Mouse (Mus musculus) limb, embryonic 12.5 days (tissue): ENCODE data around the gene Tdo2. TPM values are rescaled to one million over a fixed set of nuclear protein-coding genes. Genes with fewer than 3 reads are reported as not detected.

Experiments used
- ATAC-seq: fragments of 200-750 bp; cut with Nextera tagmentation; 2 replicates; pipeline ENCODE4 v1.8.0; 2017; ENCODE audit warnings: low read depth, moderate TSS enrichment; ENCODE audit not compliant: insufficient number of reproducible peaks, insufficient read depth, low FRiP score, low TSS enrichment
- H3K27ac ChIP-seq: fragments of 300-500 bp; sonication (generic); 2 replicates; pipeline ENCODE4 v1.5.1; 2016; ENCODE audit warnings: mild to moderate bottlenecking, moderate library complexity
- H3K27me3 ChIP-seq: fragments of 300-500 bp; sonication (generic); 2 replicates; pipeline ENCODE4 v1.6.1; 2016; ENCODE audit warnings: mild to moderate bottlenecking, moderate library complexity
- H3K36me3 ChIP-seq: fragments of 300-500 bp; sonication (generic); 2 replicates; pipeline ENCODE4 v1.6.1; 2016; ENCODE audit warnings: mild to moderate bottlenecking, moderate library complexity
- H3K4me1 ChIP-seq: fragments of 300-500 bp; sonication (generic); replicated peaks from 2 replicates; pipeline ENCODE4 v1.6.1; 2016
- H3K4me2 ChIP-seq: fragments of 300-500 bp; sonication (generic); 2 replicates; pipeline ENCODE4 v1.6.1; 2016; ENCODE audit warnings: mild to moderate bottlenecking, moderate library complexity
- H3K4me3 ChIP-seq: fragments of 300-500 bp; sonication (generic); replicated peaks from 2 replicates; pipeline ENCODE4 v1.5.1; 2016; ENCODE audit warnings: mild to moderate bottlenecking
- H3K9ac ChIP-seq: fragments of 300-500 bp; sonication (generic); replicated peaks from 2 replicates; pipeline ENCODE4 v1.6.1; 2016; ENCODE audit warnings: mild to moderate bottlenecking, moderate library complexity
- H3K9me3 ChIP-seq: fragments of 300-500 bp; sonication (generic); 2 replicates; pipeline ENCODE4 v1.6.1; 2016; ENCODE audit warnings: mild to moderate bottlenecking, moderate library complexity
- WGBS: fragments of 180-500 bp; shearing (Covaris S2); methylation state at CpG from one replicate; pipeline ENCODE4 v1.1.7; 2016; 5-methylcytosine and 5-hydroxymethylcytosine counted together
- polyA plus RNA-seq: library from polyadenylated mRNA; unstranded; fragments of >200 nt; fragmentation: Nextera tagmentation; extraction: Ambion mirVana; gene quantifications from 2 replicates; pipeline ENCODE4 v1.2.1, GENCODE M21; 2016

Gene Tdo2
- polyA plus RNA-seq: 0.38 and 0.59 TPM in 2 replicates

- H3K27me3 ChIP-seq: no peaks in the 10 kb centered on the region
- H3K4me1 ChIP-seq: 0 out of 2 replicates have a peak, but pooled peaks cover 3% of the 10 kb centered on the region
- H3K4me2 ChIP-seq: no peak within 1 kb of the TSS
- no peaks in the 10 kb centered on the region for H3K9me3 ChIP-seq
- H3K36me3 ChIP-seq: no peaks in the 10 kb centered on the region
- no peak within 1 kb of the TSS for H3K9ac ChIP-seq
- ATAC-seq: no peak
- H3K4me3 ChIP-seq: no peak within 1 kb of the TSS
- H3K27ac ChIP-seq: no peak within 1 kb of the TSS
These were observed at the start of gene Tdo2 for GRCm38 (mm10) chr3:81976102-81976501. Tdo2 (minus strand) TSS chr3:81976202.

- H3K36me3 ChIP-seq: no peaks in the 10 kb centered on the region
- H3K27ac ChIP-seq: no peak overlapping the region
- H3K27me3 ChIP-seq: no peaks in the 10 kb centered on the region
- H3K4me3 ChIP-seq: no peak overlapping the region
- H3K9ac ChIP-seq: no peak overlapping the region
- no peak overlapping the region for H3K4me2 ChIP-seq
- no peaks in the 10 kb centered on the region for H3K9me3 ChIP-seq
- WGBS: 85% methylated on average over 3 of the region's 3 CpGs
- no peaks in the 10 kb centered on the region for H3K4me1 ChIP-seq
- no peak for ATAC-seq
These were observed 47.1 kb upstream of the Tdo2 start for GRCm38 (mm10) chr3:82023065-82023464.

GRCm38 (mm10) chr3:82022421-82022920 is 46.5 kb upstream of the Tdo2 start:
- no peaks in the 10 kb centered on the region for H3K4me1 ChIP-seq
- ATAC-seq: no peak
- no peak overlapping the region for H3K27ac ChIP-seq
- H3K9ac ChIP-seq: no peak overlapping the region
- H3K36me3 ChIP-seq: no peaks in the 10 kb centered on the region
- no peak overlapping the region for H3K4me2 ChIP-seq
- 90% methylated on average over 8 of the region's 8 CpGs for WGBS
- H3K27me3 ChIP-seq: no peaks in the 10 kb centered on the region
- H3K9me3 ChIP-seq: no peaks in the 10 kb centered on the region
- H3K4me3 ChIP-seq: no peak overlapping the region

GRCm38 (mm10) chr3:82014148-82014703 is 38.2 kb upstream of the Tdo2 start:
- H3K9ac ChIP-seq: no peak overlapping the region
- no peak overlapping the region for H3K4me2 ChIP-seq
- no peaks in the 10 kb centered on the region for H3K27me3 ChIP-seq
- 87% methylated on average over 7 of the region's 7 CpGs for WGBS
- ATAC-seq: no peak
- H3K9me3 ChIP-seq: no peaks in the 10 kb centered on the region
- no peak overlapping the region for H3K27ac ChIP-seq
- no peak overlapping the region for H3K4me3 ChIP-seq
- no peaks in the 10 kb centered on the region for H3K4me1 ChIP-seq
- no peaks in the 10 kb centered on the region for H3K36me3 ChIP-seq

- H3K4me3 ChIP-seq: no peak overlapping the region
- no peak overlapping the region for H3K9ac ChIP-seq
- H3K4me1 ChIP-seq: no peaks in the 10 kb centered on the region
- no peak overlapping the region for H3K27ac ChIP-seq
- no peaks in the 10 kb centered on the region for H3K27me3 ChIP-seq
- no peak for ATAC-seq
- no peaks in the 10 kb centered on the region for H3K9me3 ChIP-seq
- WGBS: 87% methylated on average over 1 of the region's 1 CpGs
- H3K36me3 ChIP-seq: no peaks in the 10 kb centered on the region
- no peak overlapping the region for H3K4me2 ChIP-seq
These were observed 31.0 kb upstream of the Tdo2 start for GRCm38 (mm10) chr3:82007002-82007401.

GRCm38 (mm10) chr3:81995988-81996387 is 20.0 kb upstream of the Tdo2 start:
- H3K4me3 ChIP-seq: no peak overlapping the region
- no peaks in the 10 kb centered on the region for H3K4me1 ChIP-seq
- H3K27me3 ChIP-seq: no peaks in the 10 kb centered on the region
- H3K9ac ChIP-seq: no peak overlapping the region
- no peaks in the 10 kb centered on the region for H3K9me3 ChIP-seq
- H3K27ac ChIP-seq: no peak overlapping the region
- WGBS: 7% methylated on average over 1 of the region's 1 CpGs
- H3K36me3 ChIP-seq: no peaks in the 10 kb centered on the region
- no peak overlapping the region for H3K4me2 ChIP-seq
- ATAC-seq: no peak

- H3K9me3 ChIP-seq: no peaks in the 10 kb centered on the region
- H3K27ac ChIP-seq: no peak overlapping the region
- no peak overlapping the region for H3K9ac ChIP-seq
- H3K4me2 ChIP-seq: no peak overlapping the region
- ATAC-seq: no peak
- WGBS: 40% methylated on average over 4 of the region's 4 CpGs
- H3K4me1 ChIP-seq: no peaks in the 10 kb centered on the region
- no peaks in the 10 kb centered on the region for H3K27me3 ChIP-seq
- H3K36me3 ChIP-seq: no peaks in the 10 kb centered on the region
- H3K4me3 ChIP-seq: no peak overlapping the region
These were observed 19.4 kb upstream of the Tdo2 start for GRCm38 (mm10) chr3:81995371-81995770.

GRCm38 (mm10) chr3:81990531-81990930 is 14.5 kb upstream of the Tdo2 start:
- no peak for ATAC-seq
- Histone ChIP-seq H3K9me3 (no peaks in the 10 kb centered on the region), H3K4me2 (no peak overlapping the region), H3K27me3 (no peaks in the 10 kb centered on the region), H3K9ac (no peak overlapping the region), H3K36me3 (no peaks in the 10 kb centered on the region), H3K4me3 (no peak overlapping the region), H3K4me1 (no peaks in the 10 kb centered on the region), H3K27ac (no peak overlapping the region)
- WGBS: 70% methylated on average over 3 of the region's 3 CpGs

- ATAC-seq: no peak
- no peak overlapping the region for H3K4me3 ChIP-seq
- H3K4me1 ChIP-seq: no peaks in the 10 kb centered on the region
- H3K4me2 ChIP-seq: no peak overlapping the region
- no peaks in the 10 kb centered on the region for H3K27me3 ChIP-seq
- no peaks in the 10 kb centered on the region for H3K36me3 ChIP-seq
- 45% methylated on average over 2 of the region's 2 CpGs for WGBS
- no peak overlapping the region for H3K27ac ChIP-seq
- H3K9me3 ChIP-seq: no peaks in the 10 kb centered on the region
- no peak overlapping the region for H3K9ac ChIP-seq
These were observed 13.7 kb upstream of the Tdo2 start for GRCm38 (mm10) chr3:81989692-81990141.

GRCm38 (mm10) chr3:81987628-81988027 is 11.6 kb upstream of the Tdo2 start:
- 74% methylated on average over 3 of the region's 3 CpGs for WGBS
- H3K36me3 ChIP-seq: no peaks in the 10 kb centered on the region
- H3K9ac ChIP-seq: no peak overlapping the region
- no peak overlapping the region for H3K27ac ChIP-seq
- no peak overlapping the region for H3K4me2 ChIP-seq
- H3K4me1 ChIP-seq: no peaks in the 10 kb centered on the region
- H3K9me3 ChIP-seq: no peaks in the 10 kb centered on the region
- no peaks in the 10 kb centered on the region for H3K27me3 ChIP-seq
- H3K4me3 ChIP-seq: no peak overlapping the region
- ATAC-seq: no peak

GRCm38 (mm10) chr3:81986103-81986502 is 10.1 kb upstream of the Tdo2 start:
- WGBS: 89% methylated on average over 2 of the region's 2 CpGs
- Histone ChIP-seq H3K4me2 (no peak overlapping the region), H3K27ac (no peak overlapping the region)

GRCm38 (mm10) chr3:81985100-81985499 is 9.1 kb upstream of the Tdo2 start:
- Histone ChIP-seq H3K4me3 (no peak overlapping the region), H3K36me3 (no peaks in the 10 kb centered on the region), H3K27me3 (no peaks in the 10 kb centered on the region), H3K4me2 (no peak overlapping the region), H3K27ac (no peak overlapping the region), H3K9ac (no peak overlapping the region), H3K9me3 (no peaks in the 10 kb centered on the region), H3K4me1 (no peaks in the 10 kb centered on the region)
- 69% methylated on average over 1 of the region's 1 CpGs for WGBS
- no peak for ATAC-seq

More at GRCm38 (mm10) chr3:81986103-81986502, 10.1 kb upstream of the Tdo2 start:
- H3K9me3 ChIP-seq: no peaks in the 10 kb centered on the region
- H3K4me1 ChIP-seq: no peaks in the 10 kb centered on the region
- no peak overlapping the region for H3K4me3 ChIP-seq
- no peak for ATAC-seq
- no peaks in the 10 kb centered on the region for H3K27me3 ChIP-seq
- no peak overlapping the region for H3K9ac ChIP-seq
- no peaks in the 10 kb centered on the region for H3K36me3 ChIP-seq
